Mouse (Mus musculus) central nervous system, embryonic 14 days (tissue): ENCODE results near the gene Hs3st2. TPM values are rescaled to one million over a fixed set of nuclear protein-coding genes. Genes with fewer than 3 reads are reported as not detected.

ENCODE experiments used
- polyA plus RNA-seq: library from polyadenylated mRNA; depleted of rRNA; stranded (reverse); fragments of >200 nt; gene quantifications from 2 replicates; pipeline ENCODE4 v1.2.3, GENCODE M21; 2012; rRNA removed

Gene Hs3st2
- 5.1 and 5.5 TPM in 2 replicates for polyA plus RNA-seq

GRCm38 (mm10) chr7:121391225-121391983 is at the start of gene Hs3st2:
Gene Hs3st2, plus strand, starts transcription at chr7:121391859.

